Mouse (Mus musculus) spleen, adult 12 weeks (tissue): Measurements from ENCODE around the gene Agfg1.

Experiments used
- DNase-seq: peaks from one replicate; pipeline ENCODE4 v3.0.0; 2022; ENCODE audit warnings: low spot score

Gene Agfg1

GRCm38 (mm10) chr1:82839296-82839613 is at the start of gene Agfg1:
Gene Agfg1 (plus strand): TSS chr1:82839483.
- peak; percentile 89 for DNase-seq

GRCm38 (mm10) chr1:82791105-82791504 is 48.2 kb upstream of the Agfg1 start:
- no peak for DNase-seq

- no peak for DNase-seq
Observed at GRCm38 (mm10) chr1:82792238-82792637, 47.0 kb upstream of the Agfg1 start.

- DNase-seq: no peak
Observed at GRCm38 (mm10) chr1:82793110-82793509, 46.2 kb upstream of the Agfg1 start.

- DNase-seq: no peak
Observed at GRCm38 (mm10) chr1:82793986-82794385, 45.3 kb upstream of the Agfg1 start.

- no peak for DNase-seq
Observed at GRCm38 (mm10) chr1:82795211-82795610, 44.1 kb upstream of the Agfg1 start.

GRCm38 (mm10) chr1:82795702-82796443 is 43.4 kb upstream of the Agfg1 start:
- no peak for DNase-seq

GRCm38 (mm10) chr1:82797088-82797487 is 42.2 kb upstream of the Agfg1 start:
- no peak for DNase-seq

GRCm38 (mm10) chr1:82798304-82798703 is 41.0 kb upstream of the Agfg1 start:
- DNase-seq: no peak

- DNase-seq: no peak
Observed at GRCm38 (mm10) chr1:82798922-82799321, 40.4 kb upstream of the Agfg1 start.

GRCm38 (mm10) chr1:82801105-82801783 is 38.0 kb upstream of the Agfg1 start:
- no peak for DNase-seq

- peak; percentile 29 for DNase-seq
Observed at GRCm38 (mm10) chr1:82803608-82804007, 35.7 kb upstream of the Agfg1 start.

- DNase-seq: no peak
Observed at GRCm38 (mm10) chr1:82804059-82804458, 35.2 kb upstream of the Agfg1 start.

- no peak for DNase-seq
Observed at GRCm38 (mm10) chr1:82806391-82806790, 32.9 kb upstream of the Agfg1 start.

GRCm38 (mm10) chr1:82807206-82807605 is 32.1 kb upstream of the Agfg1 start:
- DNase-seq: no peak

- DNase-seq: no peak
Observed at GRCm38 (mm10) chr1:82808564-82808963, 30.7 kb upstream of the Agfg1 start.

- no peak for DNase-seq
Observed at GRCm38 (mm10) chr1:82811766-82812165, 27.5 kb upstream of the Agfg1 start.

GRCm38 (mm10) chr1:82815941-82816716 is 23.2 kb upstream of the Agfg1 start:
- DNase-seq: no peak

GRCm38 (mm10) chr1:82819366-82819765 is 19.9 kb upstream of the Agfg1 start:
- DNase-seq: no peak

- DNase-seq: no peak
Observed at GRCm38 (mm10) chr1:82820179-82820578, 19.1 kb upstream of the Agfg1 start.

- DNase-seq: no peak
Observed at GRCm38 (mm10) chr1:82820626-82821186, 18.6 kb upstream of the Agfg1 start.

- no peak for DNase-seq
Observed at GRCm38 (mm10) chr1:82821846-82822245, 17.4 kb upstream of the Agfg1 start.

- DNase-seq: no peak
Observed at GRCm38 (mm10) chr1:82824147-82824546, 15.1 kb upstream of the Agfg1 start.
